Mouse (Mus musculus) midbrain, embryonic 12.5 days (tissue): Measurements from ENCODE around the gene Qtrt1. TPM values are rescaled to one million over a fixed set of nuclear protein-coding genes. Genes with fewer than 3 reads are reported as not detected.

Source experiments
- ATAC-seq: fragments of 200-750 bp; cut with Nextera tagmentation; 2 replicates; pipeline ENCODE4 v1.8.0; 2017; ENCODE audit warnings: low read depth, moderate TSS enrichment, moderate library complexity; ENCODE audit not compliant: low FRiP score
- H3K27ac ChIP-seq: fragments of 300-500 bp; sonication (generic); replicated peaks from 2 replicates; pipeline ENCODE4 v1.5.1; 2016; ENCODE audit warnings: mild to moderate bottlenecking
- H3K27me3 ChIP-seq: fragments of 300-500 bp; sonication (generic); 2 replicates; pipeline ENCODE4 v1.6.1; 2016; ENCODE audit warnings: mild to moderate bottlenecking
- H3K36me3 ChIP-seq: fragments of 300-500 bp; sonication (generic); 2 replicates; pipeline ENCODE4 v1.6.1; 2016
- H3K4me1 ChIP-seq: fragments of 300-500 bp; sonication (generic); 2 replicates; pipeline ENCODE4 v1.6.1; 2016
- H3K4me2 ChIP-seq: fragments of 300-500 bp; sonication (generic); replicated peaks from 2 replicates; pipeline ENCODE4 v1.6.1; 2016; ENCODE audit warnings: mild to moderate bottlenecking, moderate library complexity
- H3K4me3 ChIP-seq: fragments of 300-500 bp; sonication (generic); 2 replicates; pipeline ENCODE4 v1.5.1; 2016; ENCODE audit warnings: mild to moderate bottlenecking
- H3K9ac ChIP-seq: fragments of 300-500 bp; sonication (generic); replicated peaks from 2 replicates; pipeline ENCODE4 v1.6.1; 2016; ENCODE audit warnings: mild to moderate bottlenecking, moderate library complexity
- H3K9me3 ChIP-seq: fragments of 300-500 bp; sonication (generic); 2 replicates; pipeline ENCODE4 v1.6.1; 2016; ENCODE audit warnings: mild to moderate bottlenecking
- WGBS: fragments of 180-500 bp; shearing (Covaris S2); methylation state at CpG from one replicate; pipeline ENCODE4 v1.1.7; 2016; 5-methylcytosine and 5-hydroxymethylcytosine counted together
- polyA plus RNA-seq: library from polyadenylated mRNA; unstranded; fragments of >200 nt; fragmentation: Nextera tagmentation; extraction: Ambion mirVana; gene quantifications from 2 replicates; pipeline ENCODE4 v1.2.1, GENCODE M21; 2016

The Qtrt1 gene
- polyA plus RNA-seq, 1 experiment from 2014 or later: 50.7 TPM

GRCm38 (mm10) chr9:21395692-21396091, 15.9 kb upstream of the Qtrt1 start:
- ATAC-seq: no peak
- Histone ChIP-seq H3K4me1 (no peaks in the 10 kb centered on the region), H3K4me2 (no peak overlapping the region), H3K36me3 (peaks cover 98% of the 10 kb centered on the region), H3K27me3 (no peaks in the 10 kb centered on the region), H3K4me3 (no peak overlapping the region), H3K9ac (no peak overlapping the region), H3K9me3 (no peaks in the 10 kb centered on the region), H3K27ac (no peak overlapping the region)
- 89% methylated on average over 3 of the region's 3 CpGs for WGBS

- no peak for ATAC-seq
- Histone ChIP-seq H3K27ac (no peak overlapping the region), H3K4me1 (no peaks in the 10 kb centered on the region), H3K4me2 (no peak overlapping the region), H3K4me3 (no peak overlapping the region), H3K9ac (no peak overlapping the region), H3K27me3 (no peaks in the 10 kb centered on the region), H3K36me3 (peaks cover 97% of the 10 kb centered on the region), H3K9me3 (no peaks in the 10 kb centered on the region)
- 98% methylated on average over 3 of the region's 3 CpGs for WGBS
Observed at GRCm38 (mm10) chr9:21397170-21397569, 14.5 kb upstream of the Qtrt1 start.

GRCm38 (mm10) chr9:21401042-21401441, 10.6 kb upstream of the Qtrt1 start:
- peaks cover 96% of the 10 kb centered on the region for H3K36me3 ChIP-seq
- ATAC-seq: no peak
- no peak overlapping the region for H3K4me3 ChIP-seq
- no peak overlapping the region for H3K4me2 ChIP-seq
- H3K27ac ChIP-seq: no peak overlapping the region
- WGBS: 92% methylated on average over 9 of the region's 9 CpGs
- H3K9ac ChIP-seq: no peak overlapping the region
- no peaks in the 10 kb centered on the region for H3K9me3 ChIP-seq
- no peaks in the 10 kb centered on the region for H3K4me1 ChIP-seq
- H3K27me3 ChIP-seq: no peaks in the 10 kb centered on the region

DNA sequence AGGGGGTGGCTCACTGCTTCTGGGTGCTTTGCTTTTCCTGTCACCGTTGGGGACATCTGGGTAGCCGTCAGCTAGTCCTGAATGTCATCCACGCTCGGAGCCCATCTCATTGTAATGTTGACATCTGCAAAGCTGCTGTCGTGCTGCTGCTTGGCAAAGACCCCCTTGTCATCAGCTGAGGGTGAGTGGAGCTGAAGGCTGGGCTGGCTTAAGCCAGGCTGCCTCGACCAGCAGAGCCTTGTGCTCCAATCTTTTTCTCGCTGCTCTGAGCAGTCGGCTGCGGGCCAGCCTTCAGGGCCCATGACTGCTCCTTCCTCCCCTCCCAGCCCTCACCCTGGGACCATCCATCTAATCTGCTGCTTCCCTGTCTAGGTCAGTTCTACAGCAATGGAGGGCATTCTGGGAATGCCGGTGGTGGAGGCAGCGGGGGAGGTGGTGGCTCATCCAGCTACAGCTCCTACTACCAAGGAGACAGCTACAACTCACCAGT, 8.8 kb upstream of the Qtrt1 start:
- H3K4me2 ChIP-seq: no peak overlapping the region
- peaks cover 91% of the 10 kb centered on the region for H3K36me3 ChIP-seq
- H3K9ac ChIP-seq: no peak overlapping the region
- no peaks in the 10 kb centered on the region for H3K4me1 ChIP-seq
- no peak for ATAC-seq
- H3K27ac ChIP-seq: no peak overlapping the region
- WGBS: 92% methylated on average over 11 of the region's 11 CpGs
- H3K27me3 ChIP-seq: no peaks in the 10 kb centered on the region
- H3K4me3 ChIP-seq: no peak overlapping the region
- no peaks in the 10 kb centered on the region for H3K9me3 ChIP-seq

GRCm38 (mm10) chr9:21403745-21404144, 7.9 kb upstream of the Qtrt1 start:
- Histone ChIP-seq H3K4me2 (no peak overlapping the region), H3K4me3 (no peak overlapping the region), H3K27ac (no peak overlapping the region), H3K9ac (no peak overlapping the region), H3K36me3 (peaks cover 81% of the 10 kb centered on the region), H3K9me3 (no peaks in the 10 kb centered on the region), H3K27me3 (no peaks in the 10 kb centered on the region), H3K4me1 (no peaks in the 10 kb centered on the region)
- WGBS: 92% methylated on average over 5 of the region's 5 CpGs
- ATAC-seq: no peak

DNA sequence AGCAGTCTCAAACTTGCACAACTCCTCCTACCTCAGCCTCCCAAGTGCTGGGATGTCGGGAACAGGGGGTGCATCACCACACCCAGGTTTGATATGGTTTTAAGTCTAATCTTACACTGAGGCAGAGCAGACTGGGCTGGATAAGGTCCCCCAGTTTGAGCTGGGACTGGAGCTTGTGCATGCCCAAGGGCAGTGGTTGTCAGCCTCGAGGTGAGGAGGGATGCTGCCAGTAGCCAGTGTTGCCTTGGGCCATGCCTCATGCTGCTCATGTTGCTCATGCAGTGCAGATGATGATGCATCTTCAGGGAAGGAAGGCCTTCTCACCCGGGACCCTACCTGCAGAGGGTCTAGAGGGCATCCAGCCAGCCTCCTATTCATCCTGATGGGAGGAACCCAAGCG, 6.1 kb upstream of the Qtrt1 start:
- ATAC-seq: no peak
- Histone ChIP-seq H3K4me1 (no peaks in the 10 kb centered on the region), H3K27ac (no peak overlapping the region), H3K36me3 (peaks cover 63% of the 10 kb centered on the region), H3K4me2 (no peak overlapping the region), H3K27me3 (no peaks in the 10 kb centered on the region), H3K9ac (no peak overlapping the region), H3K4me3 (no peak overlapping the region), H3K9me3 (no peaks in the 10 kb centered on the region)
- WGBS: 73% methylated on average over 4 of the region's 4 CpGs

- peaks cover 14% of the 10 kb centered on the region for H3K4me1 ChIP-seq
- H3K4me2 ChIP-seq: no peak overlapping the region
- H3K9ac ChIP-seq: no peak overlapping the region
- H3K27ac ChIP-seq: no peak overlapping the region
- no peaks in the 10 kb centered on the region for H3K9me3 ChIP-seq
- no peak for ATAC-seq
- H3K36me3 ChIP-seq: peaks cover 41% of the 10 kb centered on the region
- H3K4me3 ChIP-seq: no peak overlapping the region
- no peaks in the 10 kb centered on the region for H3K27me3 ChIP-seq
- 23% methylated on average over 4 of the region's 4 CpGs for WGBS
Observed at GRCm38 (mm10) chr9:21407951-21408350, 3.7 kb upstream of the Qtrt1 start.

DNA sequence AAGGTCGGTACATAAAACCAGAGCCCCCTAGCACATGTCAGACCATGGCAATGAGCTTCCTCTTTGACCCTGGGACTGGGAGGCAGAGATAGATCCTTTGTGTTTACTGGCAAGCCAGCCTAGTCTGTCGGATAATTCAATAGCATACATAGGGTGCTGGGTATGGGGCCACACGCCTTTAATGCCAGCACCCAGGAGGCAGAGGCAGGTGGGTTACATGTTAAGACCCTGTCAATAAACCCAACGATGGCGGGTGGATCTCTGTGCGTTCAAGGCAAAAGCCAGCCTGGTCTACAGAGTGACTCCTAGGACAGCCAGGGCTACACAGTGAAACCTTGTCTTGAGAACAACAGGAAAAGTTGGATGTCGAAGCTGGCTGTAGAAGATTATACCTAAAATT, 3.0 kb upstream of the Qtrt1 start:
- Histone ChIP-seq H3K27ac (peak overlapping the region; percentile 15; the same call in 1 of the 2 replicates), H3K4me1 (peaks cover 14% of the 10 kb centered on the region), H3K27me3 (no peaks in the 10 kb centered on the region), H3K9me3 (no peaks in the 10 kb centered on the region), H3K9ac (no peak overlapping the region), H3K36me3 (peaks cover 34% of the 10 kb centered on the region), H3K4me3 (no peak overlapping the region), H3K4me2 (no peak overlapping the region)
- no peak for ATAC-seq
- WGBS: 78% methylated on average over 7 of the region's 7 CpGs

DNA sequence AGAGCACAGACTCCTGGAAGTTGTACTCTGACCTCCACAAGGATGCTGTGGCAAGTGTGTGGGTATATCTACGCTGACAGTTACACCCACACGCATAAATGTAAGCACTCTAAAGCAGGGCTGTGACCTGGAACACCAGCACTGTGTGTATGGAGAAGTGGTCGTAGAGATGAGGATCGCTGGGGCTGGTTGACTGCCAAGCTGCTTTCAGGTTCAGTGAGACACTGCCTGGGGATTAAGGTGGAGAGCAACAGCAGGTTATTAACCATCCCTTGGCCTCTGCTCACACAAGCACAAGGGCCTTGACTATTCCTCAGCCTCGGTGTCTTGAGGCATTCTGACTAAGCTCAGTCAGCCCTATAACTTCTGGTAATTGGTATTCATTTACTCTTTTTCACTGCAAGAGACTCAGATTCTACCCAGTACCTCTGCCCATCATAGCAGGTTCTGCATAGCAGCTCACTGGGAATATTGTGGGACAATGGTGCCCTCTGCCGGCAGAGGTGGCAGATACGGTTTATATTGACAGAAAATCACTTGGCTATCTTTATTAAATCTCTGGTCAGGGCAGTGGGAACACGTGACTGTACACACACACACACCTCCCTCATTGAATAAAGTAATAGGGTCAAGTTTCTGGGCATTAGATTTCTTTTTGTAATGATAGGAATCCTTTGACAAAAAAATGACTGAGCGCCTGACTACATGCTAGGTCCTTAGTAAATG, 1.9 kb upstream of the Qtrt1 start:
- 0 out of 2 replicates have a peak, but pooled peaks have one; percentile 8 for ATAC-seq
- Histone ChIP-seq H3K9me3 (no peaks in the 10 kb centered on the region), H3K4me1 (peaks cover 14% of the 10 kb centered on the region), H3K27ac (0 out of 2 replicates have a peak overlapping the region, but pooled peaks have one; percentile 15), H3K27me3 (no peaks in the 10 kb centered on the region), H3K36me3 (peaks cover 33% of the 10 kb centered on the region), H3K4me2 (no peak overlapping the region), H3K4me3 (no peak overlapping the region), H3K9ac (no peak overlapping the region)
- whole genome bisulfite sequencing: 36% methylated on average over 9 of the region's 9 CpGs

- Histone ChIP-seq H3K9ac (no peak overlapping the region), H3K36me3 (peaks cover 70% of the 10 kb centered on the region), H3K4me1 (no peaks in the 10 kb centered on the region; the same call in 1 of the 2 replicates), H3K27me3 (no peaks in the 10 kb centered on the region), H3K9me3 (no peaks in the 10 kb centered on the region), H3K4me2 (no peak overlapping the region), H3K4me3 (no peak overlapping the region), H3K27ac (no peak overlapping the region)
- no peak for ATAC-seq
- 83% methylated on average over 2 of the region's 2 CpGs for WGBS
Observed at GRCm38 (mm10) chr9:21417866-21418265, 6.2 kb downstream of the Qtrt1 start.

- Histone ChIP-seq H3K27me3 (no peaks in the 10 kb centered on the region), H3K4me2 (no peak overlapping the region), H3K36me3 (peaks cover 60% of the 10 kb centered on the region)
Observed at GRCm38 (mm10) chr9:21419646-21420045, 8.0 kb downstream of the Qtrt1 start.

DNA sequence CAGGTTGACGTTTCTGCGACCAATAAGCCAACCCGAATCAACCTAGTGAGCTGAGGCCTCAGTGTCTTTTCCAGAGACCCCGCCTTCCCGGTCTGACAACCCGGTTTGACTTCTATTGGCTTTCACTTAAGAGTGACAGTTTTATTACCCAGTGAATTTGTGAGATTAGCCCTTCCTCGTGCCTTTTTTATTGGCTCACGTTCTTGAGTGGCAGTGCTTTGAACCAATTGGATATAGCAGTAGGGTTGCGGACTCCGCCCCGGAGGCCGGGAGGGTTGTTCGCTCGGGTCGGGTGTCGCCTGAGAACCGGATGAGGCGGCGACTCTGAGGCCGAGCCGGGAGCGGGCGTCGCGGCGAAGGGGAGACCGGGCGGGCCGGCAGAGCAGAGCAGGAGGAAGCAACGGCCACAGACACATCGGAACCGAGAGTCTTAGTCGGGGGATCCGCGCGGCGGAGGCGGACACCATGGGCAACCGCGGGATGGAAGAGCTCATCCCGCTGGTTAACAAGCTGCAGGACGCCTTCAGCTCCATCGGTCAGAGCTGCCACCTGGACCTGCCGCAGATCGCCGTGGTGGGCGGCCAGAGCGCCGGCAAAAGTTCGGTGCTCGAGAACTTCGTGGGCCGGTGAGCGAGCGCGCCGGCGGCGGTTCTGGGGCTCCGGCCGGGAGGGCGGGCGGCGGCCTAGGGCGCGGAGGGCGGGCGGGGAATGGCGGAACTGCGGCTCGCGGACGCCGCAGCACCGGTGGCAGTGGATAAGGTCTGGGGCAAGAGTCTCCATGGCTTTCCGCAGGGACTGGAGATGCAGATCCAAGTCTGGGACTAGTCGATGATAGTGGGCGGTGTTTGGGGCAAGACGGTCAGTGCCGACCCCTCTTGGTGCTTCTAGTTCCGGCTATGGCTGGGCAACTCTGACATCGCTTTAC, 13.3 kb downstream of the Qtrt1 start, which contains the start of gene Dnm2:
TSS of gene Dnm2 (plus strand) at position 278 of the 925 bp plus-strand sequence.
- peak; percentile 99 for ATAC-seq
- under 1% methylated on average over 81 of the region's 82 CpGs for WGBS
- H3K9ac ChIP-seq: peak within 1 kb of the TSS; percentile 90
- peaks cover 16% of the 10 kb centered on the region for H3K4me1 ChIP-seq
- H3K9me3 ChIP-seq: no peaks in the 10 kb centered on the region
- no peaks in the 10 kb centered on the region for H3K27me3 ChIP-seq
- peak within 1 kb of the TSS; percentile 94 for H3K4me3 ChIP-seq
- peak within 1 kb of the TSS; percentile 92 for H3K4me2 ChIP-seq
- peak within 1 kb of the TSS; percentile 84 for H3K27ac ChIP-seq
- peaks cover 16% of the 10 kb centered on the region for H3K36me3 ChIP-seq

More at GRCm38 (mm10) chr9:21419646-21420045, 8.0 kb downstream of the Qtrt1 start:
- ATAC-seq: no peak
- Histone ChIP-seq H3K4me3 (no peak overlapping the region), H3K27ac (no peak overlapping the region), H3K4me1 (no peaks in the 10 kb centered on the region), H3K9ac (no peak overlapping the region), H3K9me3 (no peaks in the 10 kb centered on the region)
- WGBS: 93% methylated on average over 2 of the region's 2 CpGs
